Mouse (Mus musculus): ENCODE measurements around the gene Svs6.

GRCm38 (mm10) chr2:164356177-164356967, 39.8 kb downstream of the Svs6 start:
- no peak for TF ChIP-seq CTCF (IDR thresholded peaks at IDR 0.05; ENCODE audit: low read depth, low read length)
- TF ChIP-seq POLR2A (IDR thresholded peaks at IDR 0.05; ENCODE audit: extremely low read depth, insufficient read depth, low read length) = no peak
